Mouse (Mus musculus): ENCODE results near the gene Dek.

Dek gene

DNA sequence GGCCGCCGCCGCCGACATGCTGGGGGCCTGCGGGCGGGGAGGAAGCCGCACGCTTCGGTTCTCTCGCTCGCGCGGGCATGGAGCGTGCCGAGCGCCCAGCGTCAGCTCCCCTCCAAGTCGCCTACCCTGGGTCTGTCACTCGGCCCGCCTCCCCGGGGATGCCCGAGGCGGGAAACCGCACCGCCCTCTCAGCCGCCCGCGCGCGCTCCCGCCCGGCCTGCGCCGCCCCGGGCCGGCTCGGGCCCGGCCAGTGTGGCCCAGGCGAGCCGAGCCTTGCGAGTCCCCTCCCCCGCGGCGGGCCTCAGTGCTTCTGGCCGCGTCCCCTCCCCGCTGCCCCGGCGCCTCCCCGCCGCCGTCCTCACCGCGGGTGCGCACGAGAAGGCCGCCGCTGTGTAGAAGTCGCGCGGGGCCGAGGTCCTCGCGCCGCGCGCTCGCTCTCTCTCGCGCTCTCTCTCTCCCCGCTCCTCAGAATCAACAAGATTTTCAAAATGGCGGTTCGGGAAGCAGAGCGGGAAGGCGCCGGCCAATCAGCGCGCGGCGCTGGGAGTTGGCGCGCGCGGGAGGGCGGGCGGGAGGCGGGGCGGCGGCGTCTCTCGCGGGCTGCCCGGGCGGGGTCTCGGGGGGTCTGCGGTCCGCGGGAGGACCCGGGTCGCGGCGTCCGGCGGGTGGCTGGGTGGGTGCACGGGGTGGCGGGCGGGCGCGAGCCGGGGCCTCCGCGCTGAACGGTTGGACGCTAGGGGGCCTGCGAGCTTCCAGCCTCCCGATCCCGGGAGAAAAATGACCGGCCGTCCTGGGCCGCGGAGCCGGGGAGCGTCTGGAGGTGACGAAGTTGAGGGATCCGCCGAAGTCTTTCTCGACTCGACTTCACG lies at the start of gene Dek:
Gene Dek (minus strand): TSS at position 491 of the 869 bp plus-strand sequence.
- peak; percentile 83 for DNase-seq (ENCODE audit: low read depth)

GRCm38 (mm10) chr13:47154866-47155265 lies 48.9 kb upstream of the Dek start:
- DNase-seq (ENCODE audit: low read depth) = no peak

DNA sequence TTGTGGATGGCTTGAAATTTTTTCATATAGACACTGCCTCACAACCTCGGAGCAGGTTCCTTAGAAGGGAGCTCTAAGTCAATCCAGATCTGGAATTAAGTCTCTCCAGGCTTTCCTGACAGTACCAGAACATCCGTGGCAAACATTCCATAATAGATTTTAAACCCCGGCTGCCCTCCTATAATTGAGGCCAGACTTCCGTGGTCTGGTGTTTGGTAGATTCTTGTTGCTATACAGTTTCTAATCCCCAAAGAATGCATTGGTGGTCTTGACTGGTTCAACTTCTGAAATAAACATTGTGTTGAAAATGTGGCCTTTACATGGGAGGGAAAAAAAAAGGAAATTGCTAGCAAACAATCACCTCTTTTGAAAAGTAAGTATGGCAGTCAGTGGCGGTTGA lies 47.2 kb upstream of the Dek start:
- no peak for DNase-seq (ENCODE audit: low read depth)

DNA sequence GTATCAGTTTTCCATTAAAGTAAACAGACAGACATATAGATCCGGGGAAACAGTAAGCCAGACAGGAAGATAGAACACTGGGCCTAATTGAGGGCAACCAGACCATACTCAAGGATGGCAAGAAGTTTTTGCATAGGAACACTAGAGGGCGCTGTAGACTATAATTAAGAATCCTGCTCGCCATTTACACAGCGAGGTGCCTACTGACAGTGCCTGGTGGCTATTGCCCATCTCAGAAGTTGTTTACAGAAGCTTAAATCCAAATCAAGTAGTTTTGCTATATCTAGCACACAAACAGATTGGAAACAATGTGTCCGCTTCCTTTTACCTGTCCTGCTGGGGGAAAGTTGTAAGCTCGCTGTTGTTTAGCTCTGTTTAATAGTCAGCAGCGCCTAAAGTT lies 46.4 kb upstream of the Dek start:
- peak; percentile 79 for DNase-seq (ENCODE audit: low read depth)

- DNase-seq (ENCODE audit: low read depth) = peak; percentile 4
Measured at GRCm38 (mm10) chr13:47151060-47151459, 45.1 kb upstream of the Dek start.

DNA sequence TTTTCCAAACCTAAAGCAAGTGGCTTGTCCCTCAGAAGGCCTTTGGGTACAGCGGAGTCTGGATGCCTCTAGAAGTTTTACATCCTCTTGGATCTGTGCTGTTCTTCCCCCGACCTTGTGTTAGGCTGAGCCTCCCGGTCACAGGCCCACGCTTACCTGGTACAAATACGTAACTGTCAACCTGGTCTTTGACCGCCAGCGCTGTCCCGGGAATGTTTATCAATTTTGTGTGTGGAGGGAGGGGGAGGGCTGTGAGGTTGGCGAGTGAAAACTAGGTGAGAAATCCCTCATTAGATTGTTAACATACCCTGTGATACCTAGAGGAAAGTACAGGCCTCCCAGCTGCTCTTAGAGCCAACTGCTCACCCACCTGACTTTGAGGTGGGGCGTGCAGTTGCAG lies 44.0 kb upstream of the Dek start:
- no peak for DNase-seq (ENCODE audit: low read depth)

GRCm38 (mm10) chr13:47148573-47148972 lies 42.6 kb upstream of the Dek start:
- DNase-seq (ENCODE audit: low read depth) = no peak

DNA sequence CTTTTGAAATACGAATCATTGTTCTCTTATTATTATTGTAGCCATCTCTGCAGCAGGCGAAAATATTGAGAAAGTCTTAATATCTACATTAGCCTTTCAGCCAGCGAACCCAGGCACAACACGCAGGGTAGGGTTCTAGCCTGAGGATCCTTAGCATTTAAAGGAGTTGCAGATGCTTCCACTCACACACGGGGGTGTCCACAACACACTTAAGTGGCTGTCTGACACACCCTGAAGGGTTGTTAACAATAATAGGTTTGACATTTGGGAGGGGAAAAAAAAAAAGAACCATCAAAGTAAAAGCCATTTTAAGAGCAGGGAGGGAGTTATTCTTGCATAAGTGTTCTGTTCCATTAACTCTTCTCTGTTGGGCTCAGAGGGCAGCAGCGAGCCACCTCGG lies 40.4 kb upstream of the Dek start:
- DNase-seq (ENCODE audit: low read depth) = no peak

DNA sequence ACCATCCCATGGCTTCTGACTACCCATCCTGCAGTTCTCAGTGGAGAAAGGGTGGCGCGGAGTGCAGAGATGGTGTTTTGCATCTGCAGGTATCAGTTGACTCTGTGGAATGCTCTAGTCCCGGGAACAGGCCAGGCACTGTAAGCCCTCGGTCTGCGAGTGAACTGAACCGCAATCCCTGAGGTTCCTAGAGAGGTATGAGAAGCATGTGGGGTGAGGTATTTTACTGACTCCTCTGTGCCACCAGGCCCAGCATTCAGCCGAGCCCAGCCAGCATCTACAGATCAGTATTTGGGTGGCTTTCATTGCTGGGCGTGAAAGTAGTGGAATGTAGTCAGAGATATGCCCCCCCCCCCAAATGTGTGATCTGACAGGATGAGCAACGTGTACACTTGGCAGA lies 39.9 kb upstream of the Dek start:
- DNase-seq (ENCODE audit: low read depth) = no peak

DNA sequence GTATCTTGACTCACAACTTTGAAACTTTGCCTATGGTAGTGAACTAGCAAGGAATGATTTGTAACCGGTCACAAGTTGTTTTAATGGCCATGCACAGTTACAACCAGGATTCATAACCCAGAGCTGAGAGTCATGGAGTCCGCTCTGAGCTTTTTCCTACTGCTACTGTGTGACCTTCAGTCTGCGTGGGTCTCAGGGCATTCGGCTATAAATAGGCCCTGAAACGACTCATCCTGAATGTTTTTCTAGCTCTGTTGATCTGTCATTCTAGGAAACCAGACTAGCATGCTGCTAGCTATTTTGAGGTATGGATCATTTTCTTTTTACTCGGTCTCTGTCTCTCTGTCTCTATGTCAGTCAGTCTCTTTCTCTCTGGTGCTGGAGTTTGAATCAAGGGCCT lies 36.8 kb upstream of the Dek start:
- DNase-seq (ENCODE audit: low read depth) = no peak

- no peak for DNase-seq (ENCODE audit: low read depth)
Measured at GRCm38 (mm10) chr13:47135741-47136140, 29.7 kb upstream of the Dek start.

DNA sequence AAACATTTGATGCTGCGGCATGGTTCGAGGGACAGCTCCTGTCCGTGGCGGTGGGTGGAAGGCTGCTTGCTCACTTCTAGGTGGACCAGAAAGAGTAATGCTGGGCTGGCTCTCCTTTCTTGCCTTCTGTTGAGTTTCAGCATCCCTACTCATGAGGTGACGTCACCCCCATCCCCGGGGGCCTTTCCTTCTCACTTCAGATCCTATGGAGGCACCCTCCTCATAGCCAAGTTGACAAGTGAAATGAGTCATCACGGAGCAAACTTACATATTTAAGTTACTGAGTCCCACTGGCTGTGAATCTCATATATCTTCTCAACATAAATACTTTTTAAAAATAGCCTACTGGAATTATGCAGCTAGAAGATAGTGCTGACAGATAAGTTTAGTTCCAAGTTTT lies 28.8 kb upstream of the Dek start:
- DNase-seq (ENCODE audit: low read depth) = no peak

DNA sequence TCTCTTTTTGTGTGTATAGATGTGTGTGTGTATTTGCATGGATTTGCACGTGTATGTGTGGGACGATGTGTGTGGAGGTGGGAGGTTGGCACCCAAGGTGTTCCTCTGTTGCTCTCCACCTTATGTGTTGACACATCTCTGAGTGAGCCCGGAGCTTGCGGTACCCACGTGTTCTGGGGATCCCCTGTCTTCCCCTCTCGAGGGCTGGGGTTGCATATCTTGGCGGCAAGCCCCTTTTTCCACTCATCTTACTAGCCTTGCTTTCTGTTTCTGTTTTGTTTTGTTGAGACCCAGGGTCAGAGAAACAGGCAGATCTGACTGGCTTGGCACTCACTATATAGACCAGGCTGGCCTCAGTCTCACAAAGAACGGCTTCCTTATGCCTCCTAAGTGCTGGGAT lies 27.1 kb upstream of the Dek start:
- no peak for DNase-seq (ENCODE audit: low read depth)

DNA sequence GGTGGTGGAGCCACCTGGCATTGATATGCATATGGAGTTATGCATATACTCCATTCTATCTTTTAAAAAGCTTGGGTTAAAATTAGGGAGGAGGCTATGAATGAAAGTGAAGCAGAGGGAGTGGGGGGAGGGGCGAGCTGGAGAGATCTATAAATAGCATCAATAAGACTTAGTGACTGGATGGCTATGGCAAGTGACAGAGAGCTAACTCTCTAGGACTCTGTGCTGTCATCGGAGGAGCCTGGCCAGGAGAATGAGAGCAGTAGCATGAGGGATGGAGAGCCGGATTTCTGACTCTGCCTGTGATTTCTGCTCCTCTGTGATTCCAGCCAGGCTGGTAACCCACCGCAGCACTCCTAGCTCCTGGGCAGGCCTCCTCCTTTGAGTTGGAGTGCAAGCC lies 23.1 kb upstream of the Dek start:
- no peak for DNase-seq (ENCODE audit: low read depth)

- no peak for DNase-seq (ENCODE audit: low read depth)
Measured at GRCm38 (mm10) chr13:47125595-47125994, 19.6 kb upstream of the Dek start.

GRCm38 (mm10) chr13:47124986-47125385 lies 19.0 kb upstream of the Dek start:
- DNase-seq (ENCODE audit: low read depth) = no peak

DNA sequence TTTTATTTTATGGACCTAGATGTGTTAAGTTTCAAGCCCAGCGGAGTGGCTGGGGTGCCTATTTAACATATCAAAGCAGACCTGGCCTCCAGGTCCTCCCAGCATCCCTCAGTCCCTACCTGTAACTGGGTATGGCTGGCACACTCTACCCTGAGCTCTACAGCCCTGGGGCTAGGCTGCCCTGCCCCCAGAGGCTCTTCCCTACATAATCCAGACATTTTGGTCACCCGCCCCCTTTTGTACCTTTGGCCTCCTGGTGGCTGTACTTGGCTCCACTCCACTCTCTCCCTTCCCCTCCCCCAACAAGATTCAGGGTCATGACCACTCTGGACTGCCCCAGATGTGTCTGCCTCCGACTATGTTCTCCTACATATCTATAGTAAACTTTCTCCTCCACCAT lies 18.4 kb upstream of the Dek start:
- DNase-seq (ENCODE audit: low read depth) = no peak

DNA sequence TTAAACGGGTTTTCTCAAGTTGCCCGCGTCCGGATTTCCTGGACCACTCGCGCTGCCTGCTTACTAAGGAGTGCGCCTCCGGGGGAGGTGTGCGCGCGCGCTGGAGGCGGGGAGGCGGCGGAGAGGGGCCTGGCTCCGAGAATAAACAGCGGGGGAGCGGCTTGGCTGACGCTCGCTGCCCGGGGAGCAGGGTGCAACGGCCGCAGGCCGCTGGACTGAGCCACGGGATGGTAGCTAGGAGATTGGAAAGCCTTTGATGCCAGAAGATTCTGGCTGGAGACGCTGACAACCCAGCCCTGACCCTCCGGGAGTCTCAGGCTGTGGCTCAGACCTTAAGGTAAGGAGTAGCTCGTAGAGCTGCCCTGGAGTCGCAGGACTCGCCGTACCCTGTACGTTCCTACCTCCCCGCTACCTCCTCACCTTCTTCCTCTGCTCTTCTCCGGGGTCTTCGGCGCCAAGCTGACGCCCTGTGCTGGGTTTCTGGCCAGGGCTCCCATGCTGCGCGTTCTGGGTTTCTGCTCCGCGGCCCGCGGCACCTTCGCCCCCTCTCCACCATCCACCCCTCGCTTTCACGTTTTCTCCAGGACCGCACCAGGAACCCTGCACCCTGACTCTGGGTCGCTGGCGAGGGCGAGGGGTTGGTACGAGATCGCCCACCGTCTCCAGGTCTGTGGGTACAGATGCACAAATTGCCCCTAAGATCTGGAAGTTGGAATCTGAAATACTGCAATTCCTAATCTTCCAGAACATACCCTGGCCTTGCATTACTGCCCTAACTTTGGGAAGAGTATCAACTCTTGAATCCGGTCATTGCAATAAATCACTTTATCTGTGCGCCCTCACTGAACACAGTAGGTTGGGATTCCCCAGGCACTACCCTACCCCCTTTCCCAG lies 16.8 kb upstream of the Dek start, which contains the start of gene Rnf144b:
Gene Rnf144b (plus strand): TSS at position 120 of the 894 bp plus-strand sequence.
- DNase-seq (ENCODE audit: low read depth) = no peak

GRCm38 (mm10) chr13:47121333-47121889 lies 15.4 kb upstream of the Dek start:
- no peak for DNase-seq (ENCODE audit: low read depth)

DNA sequence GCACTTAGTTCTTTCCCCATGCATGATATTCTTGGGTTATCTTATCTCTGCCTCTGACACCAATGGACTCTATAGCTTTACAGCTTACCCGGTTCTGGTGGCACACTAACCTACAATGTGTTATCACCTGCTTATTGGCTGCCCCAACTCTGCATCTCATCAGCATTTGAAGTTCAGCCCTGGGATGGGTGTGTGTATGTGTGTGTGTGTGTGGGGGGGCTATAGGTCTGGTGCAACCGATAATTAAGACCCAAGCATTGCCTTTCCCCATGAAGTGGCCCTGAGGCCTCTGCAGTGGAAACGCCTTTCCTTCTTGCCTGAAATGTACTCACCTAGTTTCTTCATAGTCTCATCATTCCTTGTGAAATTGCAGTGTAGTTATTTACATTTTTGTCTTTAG lies 10.0 kb upstream of the Dek start:
- DNase-seq (ENCODE audit: low read depth) = no peak

GRCm38 (mm10) chr13:47112924-47113323 lies 6.9 kb upstream of the Dek start:
- no peak for DNase-seq (ENCODE audit: low read depth)

DNA sequence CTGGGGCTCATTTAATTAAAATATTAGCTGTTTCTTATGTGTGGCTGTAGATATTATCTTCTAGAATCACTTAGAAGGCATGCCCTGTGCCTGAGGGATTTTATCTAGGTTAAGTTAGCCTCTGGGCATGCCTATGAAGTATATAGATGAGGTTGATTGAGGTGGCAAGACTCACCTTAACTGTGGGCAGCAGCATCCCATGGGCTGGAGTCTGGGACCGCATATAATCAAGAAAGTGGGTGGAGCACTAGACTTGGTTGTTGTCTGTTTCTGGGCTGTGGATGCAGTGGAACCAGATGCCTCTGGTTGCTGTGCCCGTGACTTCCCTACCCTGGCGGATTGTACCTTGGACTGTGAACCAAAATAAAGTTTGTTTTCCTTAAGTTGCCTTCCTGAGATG lies 6.1 kb upstream of the Dek start:
- no peak for DNase-seq (ENCODE audit: low read depth)

DNA sequence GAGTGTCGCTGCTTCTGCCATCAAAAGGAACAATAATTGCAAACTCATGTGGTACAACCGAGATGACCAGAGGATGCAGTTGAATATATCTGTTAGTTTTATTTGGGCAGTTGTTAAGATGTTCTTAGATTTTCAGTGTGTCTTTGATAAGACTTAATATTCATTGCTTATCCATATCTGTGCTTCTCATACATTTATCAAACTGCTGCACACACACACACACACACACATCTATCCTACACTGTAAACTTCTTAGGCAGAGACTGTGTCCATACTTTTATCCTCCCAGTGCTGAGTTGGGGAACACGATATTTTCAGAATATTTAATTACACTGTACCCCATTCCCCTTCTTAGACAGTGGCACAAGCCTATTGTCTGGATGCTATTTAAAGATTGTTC lies 5.2 kb upstream of the Dek start:
- no peak for DNase-seq (ENCODE audit: low read depth)

All from 416B (cell line).